Mouse (Mus musculus) intestine, embryonic 16.5 days (tissue): ENCODE measurements around the gene Lcat. TPM values are rescaled to one million over a fixed set of nuclear protein-coding genes. Genes with fewer than 3 reads are reported as not detected.
"Not testable (repeated sequence)": the region's sequence is repeated elsewhere in the genome, so short reads cannot be mapped to it uniquely, and the experiment has no call there.

ENCODE experiments used
- ATAC-seq: fragments of 200-750 bp; cut with Nextera tagmentation; 2 replicates; pipeline ENCODE4 v1.8.0; 2017; ENCODE audit warnings: moderate TSS enrichment, moderate library complexity
- H3K27ac ChIP-seq: fragments of 300-500 bp; sonication (generic); 2 replicates; pipeline ENCODE4 v1.5.1; 2014; ENCODE audit warnings: mild to moderate bottlenecking, low read length
- H3K27me3 ChIP-seq: fragments of 300-500 bp; sonication (generic); replicated peaks from 2 replicates; pipeline ENCODE4 v1.6.1; 2014; ENCODE audit warnings: low read length, control low read depth, mixed read lengths; ENCODE audit not compliant: control insufficient read depth, insufficient read depth
- H3K36me3 ChIP-seq: fragments of 300-500 bp; sonication (generic); 2 replicates; pipeline ENCODE4 v1.6.1; 2014; ENCODE audit warnings: low read length, control low read depth; ENCODE audit not compliant: control insufficient read depth, insufficient read depth
- H3K4me1 ChIP-seq: fragments of 300-500 bp; sonication (generic); 2 replicates; pipeline ENCODE4 v1.6.1; 2014; ENCODE audit warnings: low read length, control low read depth, mixed read lengths; ENCODE audit not compliant: control insufficient read depth, insufficient read depth
- H3K4me2 ChIP-seq: fragments of 300-500 bp; sonication (generic); 2 replicates; pipeline ENCODE4 v1.6.1; 2014; ENCODE audit warnings: low read depth, low read length, control low read depth
- H3K4me3 ChIP-seq: fragments of 300-500 bp; sonication (generic); 2 replicates; pipeline ENCODE4 v1.5.1; 2014; ENCODE audit warnings: mild to moderate bottlenecking, low read length
- H3K9ac ChIP-seq: fragments of 300-500 bp; sonication (generic); 2 replicates; pipeline ENCODE4 v1.6.1; 2014; ENCODE audit warnings: low read depth, low read length
- H3K9me3 ChIP-seq: fragments of 300-500 bp; sonication (generic); 2 replicates; pipeline ENCODE4 v1.6.1; 2016; ENCODE audit warnings: low read length, control low read depth; ENCODE audit not compliant: control insufficient read depth
- WGBS: fragments of 180-500 bp; shearing (Covaris S2); extraction: QIAGEN DNeasy Blood & Tissue Kit; methylation state at CpG from one replicate; pipeline ENCODE4 v1.1.7; 2014; 5-methylcytosine and 5-hydroxymethylcytosine counted together
- polyA plus RNA-seq: library from polyadenylated mRNA; unstranded; fragments of >200 nt; fragmentation: Nextera tagmentation; extraction: Ambion mirVana; gene quantifications from 2 replicates; pipeline ENCODE4 v1.2.1, GENCODE M21; 2015

Lcat gene
- 1.7 and 2.8 TPM in 2 replicates for polyA plus RNA-seq

GRCm38 (mm10) chr8:105943321-105943739, at the start of gene Lcat:
Lcat (minus strand) TSS chr8:105943382.
- no peak within 1 kb of the TSS for H3K9ac ChIP-seq
- H3K4me1 ChIP-seq: peaks cover 4% of the 10 kb centered on the region; the same call in 1 of the 2 replicates
- no peak within 1 kb of the TSS for H3K4me3 ChIP-seq
- H3K4me2 ChIP-seq: no peak within 1 kb of the TSS
- H3K36me3 ChIP-seq: peaks cover 5% of the 10 kb centered on the region; the same call in 1 of the 2 replicates
- no peak for ATAC-seq
- 86% methylated on average over 8 of the region's 8 CpGs for WGBS
- H3K27me3 ChIP-seq: no peaks in the 10 kb centered on the region
- no peak within 1 kb of the TSS for H3K27ac ChIP-seq
- no peaks in the 10 kb centered on the region for H3K9me3 ChIP-seq

GRCm38 (mm10) chr8:105992499-105992898, 49.3 kb upstream of the Lcat start:
- Histone ChIP-seq H3K36me3 (no peaks in the 10 kb centered on the region), H3K4me1 (peaks cover 6% of the 10 kb centered on the region; the same call in 1 of the 2 replicates), H3K4me2 (no peak overlapping the region), H3K27me3 (no peaks in the 10 kb centered on the region), H3K9me3 (no peaks in the 10 kb centered on the region), H3K9ac (no peak overlapping the region), H3K27ac (no peak overlapping the region), H3K4me3 (no peak overlapping the region)
- ATAC-seq: no peak
- 61% methylated on average over 5 of the region's 5 CpGs for WGBS

GRCm38 (mm10) chr8:105991546-105991945, 48.4 kb upstream of the Lcat start:
- Histone ChIP-seq H3K27me3 (no peaks in the 10 kb centered on the region), H3K4me2 (0 out of 2 replicates have a peak overlapping the region, but pooled peaks have one; percentile 34), H3K4me1 (peaks cover 6% of the 10 kb centered on the region; the same call in 1 of the 2 replicates), H3K36me3 (no peaks in the 10 kb centered on the region), H3K9me3 (no peaks in the 10 kb centered on the region), H3K9ac (peak overlapping the region; percentile 26; the same call in 1 of the 2 replicates), H3K27ac (no peak overlapping the region), H3K4me3 (no peak overlapping the region)
- WGBS: 59% methylated on average over 2 of the region's 2 CpGs
- no peak for ATAC-seq

- Histone ChIP-seq H3K4me1 (peaks cover 6% of the 10 kb centered on the region; the same call in 1 of the 2 replicates), H3K4me2 (peak within 1 kb of the TSS; percentile 34; the same call in 1 of the 2 replicates), H3K9me3 (no peaks in the 10 kb centered on the region), H3K36me3 (no peaks in the 10 kb centered on the region), H3K27ac (no peak within 1 kb of the TSS), H3K9ac (peak within 1 kb of the TSS; percentile 51), H3K27me3 (no peaks in the 10 kb centered on the region), H3K4me3 (0 out of 2 replicates have a peak within 1 kb of the TSS, but pooled peaks have one; percentile 9)
- peak; percentile 81 for ATAC-seq
- WGBS: 10% methylated on average over 15 of the region's 15 CpGs
These were observed 47.7 kb upstream of the Lcat start, which contains the start of gene Dus2 for GRCm38 (mm10) chr8:105990856-105991387. Dus2 (plus strand) TSS chr8:105991337.

GRCm38 (mm10) chr8:105988546-105988945, 45.4 kb upstream of the Lcat start:
- ATAC-seq: no peak
- Histone ChIP-seq H3K4me3 (no peak overlapping the region), H3K4me2 (no peak overlapping the region), H3K4me1 (peaks cover 6% of the 10 kb centered on the region; the same call in 1 of the 2 replicates), H3K9ac (no peak overlapping the region), H3K27ac (no peak overlapping the region), H3K27me3 (no peaks in the 10 kb centered on the region), H3K9me3 (no peaks in the 10 kb centered on the region), H3K36me3 (no peaks in the 10 kb centered on the region)
- WGBS: 83% methylated on average over 11 of the region's 11 CpGs

GRCm38 (mm10) chr8:105983406-105983805, 40.2 kb upstream of the Lcat start:
- WGBS: 76% methylated on average over 11 of the region's 11 CpGs
- not testable (repeated sequence) for H3K36me3 ChIP-seq, ATAC-seq

GRCm38 (mm10) chr8:105981146-105981545, 38.0 kb upstream of the Lcat start:
- Histone ChIP-seq H3K4me1 (no peaks in the 10 kb centered on the region), H3K4me3 (no peak overlapping the region), H3K27me3 (no peaks in the 10 kb centered on the region), H3K36me3 (no peaks in the 10 kb centered on the region), H3K4me2 (no peak overlapping the region), H3K27ac (no peak overlapping the region), H3K9me3 (no peaks in the 10 kb centered on the region), H3K9ac (no peak overlapping the region)
- WGBS: 82% methylated on average over 1 of the region's 1 CpGs
- no peak for ATAC-seq

More at GRCm38 (mm10) chr8:105983406-105983805, 40.2 kb upstream of the Lcat start:
- not testable (repeated sequence) for H3K9me3 ChIP-seq, H3K4me1 ChIP-seq, H3K27me3 ChIP-seq, H3K4me3 ChIP-seq, H3K27ac ChIP-seq, H3K4me2 ChIP-seq, H3K9ac ChIP-seq

GRCm38 (mm10) chr8:105979325-105979724, 36.1 kb upstream of the Lcat start, which contains the start of gene Dpep3:
Dpep3 (minus strand) TSS chr8:105979429.
- Histone ChIP-seq H3K27ac (no peak within 1 kb of the TSS), H3K9me3 (no peaks in the 10 kb centered on the region), H3K27me3 (no peaks in the 10 kb centered on the region), H3K36me3 (no peaks in the 10 kb centered on the region), H3K9ac (no peak within 1 kb of the TSS), H3K4me2 (no peak within 1 kb of the TSS), H3K4me3 (no peak within 1 kb of the TSS), H3K4me1 (no peaks in the 10 kb centered on the region)
- 89% methylated on average over 15 of the region's 15 CpGs for WGBS
- ATAC-seq: no peak

- Histone ChIP-seq H3K27ac (no peak overlapping the region), H3K4me1 (no peaks in the 10 kb centered on the region), H3K4me2 (no peak overlapping the region), H3K9ac (no peak overlapping the region), H3K9me3 (no peaks in the 10 kb centered on the region), H3K27me3 (no peaks in the 10 kb centered on the region), H3K4me3 (no peak overlapping the region), H3K36me3 (no peaks in the 10 kb centered on the region)
- WGBS: 64% methylated on average over 7 of the region's 7 CpGs
- no peak for ATAC-seq
These were observed 32.2 kb upstream of the Lcat start for GRCm38 (mm10) chr8:105975363-105975762.
